In genomic region chr1:173350372-173350957, GRCm38 (mm10) we compare ENCODE assay signal across 9 mouse cellular contexts. TPM values are rescaled to one million over a fixed set of nuclear protein-coding genes. Genes with fewer than 3 reads are reported as not detected.
DNase-seq lines count a peak whose midpoint lies in the region; ATAC-seq and TF ChIP-seq lines count a peak whose summit lies in the region.
"Had no signal": no experiment of that assay in that cellular context is flagged by ENCODE, and none has a peak within 500 bp of the region (broad histone marks: within the 10 kb centered on the region; RNA-seq: fewer than 3 reads in every experiment).

TSS of gene Aim2 (plus strand) at chr1:173350879.

- peak within 1 kb of the TSS; percentile 23 for H3K4me3 ChIP-seq in lung, embryonic 14.5 days (ENCODE audit: low read depth, low read length)
- H3K4me3 ChIP-seq in forebrain, embryonic 12.5 days (replicated peaks): peak within 1 kb of the TSS; percentile 43
- H3K4me3 ChIP-seq in liver, embryonic 11.5 days (ENCODE audit: low read depth, low read length): peak within 1 kb of the TSS; percentile 41

- H3K36me3 ChIP-seq in lung, embryonic 14.5 days (ENCODE audit: insufficient read depth): no peaks in the 10 kb centered on the region
- H3K36me3 ChIP-seq in forebrain, embryonic 12.5 days (replicated peaks): peaks cover 5% of the 10 kb centered on the region; the same call in 1 of the 2 replicates
- H3K36me3 ChIP-seq in liver, embryonic 11.5 days (ENCODE audit: control insufficient read depth, insufficient read depth, low read length): no peaks in the 10 kb centered on the region

- H3K4me2 ChIP-seq in lung, embryonic 14.5 days: peak within 1 kb of the TSS; percentile 59
- peak within 1 kb of the TSS; percentile 58 for H3K4me2 ChIP-seq in forebrain, embryonic 12.5 days
- peak within 1 kb of the TSS; percentile 77 for H3K4me2 ChIP-seq in liver, embryonic 11.5 days

- intact Hi-C loops in left cerebral cortex, postnatal 25 days (cut with DNase I): no loop called here

- ATAC-seq in lung, embryonic 14.5 days (ENCODE audit: insufficient read depth): peak; percentile 73
- peak; percentile 71 for ATAC-seq in forebrain, embryonic 12.5 days (ENCODE audit: low FRiP score)
- peak; percentile 87 for ATAC-seq in liver, embryonic 11.5 days (replicated peaks; ENCODE audit: low FRiP score)

- H3K4me1 ChIP-seq in lung, embryonic 14.5 days (ENCODE audit: insufficient read depth): no peaks in the 10 kb centered on the region
- H3K4me1 ChIP-seq in forebrain, embryonic 12.5 days: peaks cover 27% of the 10 kb centered on the region
- H3K4me1 ChIP-seq in liver, embryonic 11.5 days (replicated peaks; ENCODE audit: control insufficient read depth, insufficient read depth, low read length): peaks cover 8% of the 10 kb centered on the region; the same call in 1 of the 2 replicates

- whole genome bisulfite sequencing in lung, embryonic 14.5 days: 8% methylated on average over 10 of the region's 10 CpGs
- WGBS in forebrain, embryonic 12.5 days: 8% methylated on average over 10 of the region's 10 CpGs
- 9% methylated on average over 10 of the region's 10 CpGs for WGBS in liver, embryonic 11.5 days

- no peaks in the 10 kb centered on the region for H3K9me3 ChIP-seq in lung, embryonic 14.5 days (ENCODE audit: low read depth, low read length)
- H3K9me3 ChIP-seq in forebrain, embryonic 12.5 days: no peaks in the 10 kb centered on the region
- H3K9me3 ChIP-seq in liver, embryonic 11.5 days (ENCODE audit: control insufficient read depth, low read length): no peaks in the 10 kb centered on the region

- H3K27ac ChIP-seq in lung, embryonic 14.5 days (ENCODE audit: low read depth): no peak within 1 kb of the TSS
- H3K27ac ChIP-seq in forebrain, embryonic 12.5 days: peak within 1 kb of the TSS; percentile 36; the same call in 1 of the 2 replicates
- H3K27ac ChIP-seq in liver, embryonic 11.5 days (ENCODE audit: low read depth, low read length): no peak within 1 kb of the TSS

- no peak for TF ChIP-seq CTCF in lung, embryonic 14.5 days (IDR thresholded peaks at IDR 0.05; ENCODE audit: low read depth)

- DNase-seq in lung, embryonic 14.5 days: peak; percentile 5
- no peak for DNase-seq in lung, postnatal 36 days
- no peak for DNase-seq in liver, embryonic 11.5 days (ENCODE audit: low spot score)
- peak; percentile 47 for DNase-seq in retina, postnatal 1 day
- DNase-seq in adrenal gland, postnatal 36 days: no peak
- no peak for DNase-seq in left cerebral cortex, postnatal 25 days (ENCODE audit: low spot score in 2 of 2)
- DNase-seq in cerebellum, adult 18-20 months: no peak
- DNase-seq: lung, adult 2 months had no signal

- 0 out of 2 replicates have a peak within 1 kb of the TSS, but pooled peaks have one; percentile 11 for H3K9ac ChIP-seq in lung, embryonic 14.5 days
- peak within 1 kb of the TSS; percentile 56 for H3K9ac ChIP-seq in forebrain, embryonic 12.5 days
- peak within 1 kb of the TSS; percentile 63 for H3K9ac ChIP-seq in liver, embryonic 11.5 days (ENCODE audit: low read depth, low read length)

- H3K27me3 ChIP-seq in lung, embryonic 14.5 days (ENCODE audit: insufficient read depth, low read length): no peaks in the 10 kb centered on the region
- no peaks in the 10 kb centered on the region for H3K27me3 ChIP-seq in forebrain, embryonic 12.5 days
- H3K27me3 ChIP-seq in liver, embryonic 11.5 days (replicated peaks; ENCODE audit: control insufficient read depth, insufficient read depth, low read length): no peaks in the 10 kb centered on the region

RNA-seq across cellular contexts. Expression of gene Aim2, which starts in this region (rescaled TPM):
- polyA plus RNA-seq in lung, embryonic 14.5 days (2014; fragmentation: Nextera tagmentation; extraction: Ambion mirVana): 0.92 and 2.5 TPM in 2 replicates
- 6.9 and 7.5 TPM in 2 replicates for polyA plus RNA-seq in forebrain, embryonic 12.5 days (2016; fragmentation: Nextera tagmentation; extraction: Ambion mirVana)
- 1.1 and 3.2 TPM in 2 replicates for polyA plus RNA-seq in liver, embryonic 11.5 days (2014; fragmentation: Nextera tagmentation; extraction: Ambion mirVana)
- 1 to 10 TPM in 1 of 2 experiments, under 1 TPM in 1; 0.53 to 2.1 TPM for total RNA-seq in adrenal gland, postnatal 36 days (2021)
- 1 to 10 TPM; 1.6 to 2.5 TPM for total RNA-seq in left cerebral cortex, postnatal 25 days (2021)

Comparison
In these comparisons a context has a peak if more than half of its experiments do, and no peak if none do; other contexts are left out.
1. DNase-seq: peak in lung, embryonic 14.5 days (single experiment) and retina, postnatal 1 day (single experiment); none in lung, postnatal 36 days (single experiment), liver, embryonic 11.5 days (single experiment), adrenal gland, postnatal 36 days (0 of 2), left cerebral cortex, postnatal 25 days (0 of 2) and cerebellum, adult 18-20 months (0 of 2).
2. H3K9ac ChIP-seq: peak in every context shown above with its lines; median percentile 63 in liver, embryonic 11.5 days; 56 in forebrain, embryonic 12.5 days; 11 in lung, embryonic 14.5 days.
3. Peak in every context shown above with its lines, with median percentiles within 50 percentile points of each other: ATAC-seq, H3K4me2 ChIP-seq and H3K4me3 ChIP-seq.